Mouse (Mus musculus) erythroblast, embryonic 14.5 days (primary cell): ENCODE data around the gene Atad5.

Experiments used
- GATA1 ChIP-seq: IDR thresholded peaks from 2 replicates; pipeline ENCODE4 v1.6.1; 2012; ENCODE audit warnings: low read length, inconsistent platforms, mixed read lengths
- TAL1 ChIP-seq: IDR thresholded peaks from 3 replicates; pipeline ENCODE4 v1.6.1; 2012; ENCODE audit warnings: low read length, inconsistent platforms, mixed read lengths

DNA sequence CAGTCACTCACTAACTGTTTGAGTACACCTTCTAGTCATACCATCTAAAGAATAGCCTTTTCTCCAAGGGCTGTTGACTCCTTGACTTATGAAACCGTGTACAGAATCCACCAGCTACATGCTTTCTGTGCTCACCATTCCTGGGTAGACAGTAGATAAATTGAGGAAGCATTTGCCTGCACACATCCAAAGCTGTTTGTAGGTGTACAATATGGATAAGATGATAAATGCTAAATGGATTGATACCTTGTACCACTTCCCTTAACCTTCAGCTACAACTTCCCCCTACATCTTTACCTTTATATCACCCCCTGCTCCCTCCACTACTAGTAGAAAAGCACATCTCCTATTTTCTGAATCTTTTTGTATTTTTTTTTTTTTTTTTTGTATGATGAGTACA, 15.2 kb downstream of the Atad5 start:
- TF ChIP-seq TAL1: no peak
- no peak for TF ChIP-seq GATA1
